Mouse (Mus musculus): Measurements from ENCODE around the gene Gsap. TPM values are rescaled to one million over a fixed set of nuclear protein-coding genes. Genes with fewer than 3 reads are reported as not detected.

The Gsap gene
- polyA plus RNA-seq, 1 experiment: 4.5 TPM

- Histone ChIP-seq H3K36me3 (ENCODE audit: control insufficient read depth, insufficient read depth) (peaks cover 20% of the 10 kb centered on the region), H3K79me2 (ENCODE audit: control insufficient read depth, insufficient read depth) (no peaks in the 10 kb centered on the region), H3K27me3 (ENCODE audit: control insufficient read depth, insufficient read depth, insufficient read length) (no peaks in the 10 kb centered on the region), H3K79me3 (ENCODE audit: low read depth) (no peaks in the 10 kb centered on the region), H3ac (ENCODE audit: control insufficient read depth, insufficient read length, low read depth) (no peak overlapping the region), H3K4me3 (ENCODE audit: insufficient read depth, poor library complexity, severe bottlenecking) (no peak overlapping the region)
- TF ChIP-seq MAX (IDR thresholded peaks at IDR 0.05) (no peak), FOSL1 (IDR thresholded peaks at IDR 0.05; ENCODE audit: insufficient read depth, low read length, poor library complexity, severe bottlenecking) (no peak), MYOD1 (IDR thresholded peaks at IDR 0.05; ENCODE audit: control insufficient read depth, insufficient read length, low read depth) (no peak)
Measured at GRCm38 (mm10) chr5:21206014-21206413, 20.0 kb downstream of the Gsap start.

GRCm38 (mm10) chr5:21211406-21211805, 25.4 kb downstream of the Gsap start:
- H3K79me2 ChIP-seq (ENCODE audit: control insufficient read depth, insufficient read depth): no peaks in the 10 kb centered on the region
- no peak overlapping the region for H3ac ChIP-seq (ENCODE audit: control insufficient read depth, insufficient read length, low read depth)
- no peak overlapping the region for H3K4me3 ChIP-seq (ENCODE audit: insufficient read depth, poor library complexity, severe bottlenecking)
- H3K79me3 ChIP-seq (ENCODE audit: low read depth): no peaks in the 10 kb centered on the region
- no peaks in the 10 kb centered on the region for H3K27me3 ChIP-seq (ENCODE audit: control insufficient read depth, insufficient read depth, insufficient read length)
- peaks cover 18% of the 10 kb centered on the region for H3K36me3 ChIP-seq (ENCODE audit: control insufficient read depth, insufficient read depth)
- TF ChIP-seq FOSL1 (IDR thresholded peaks at IDR 0.05; ENCODE audit: insufficient read depth, low read length, poor library complexity, severe bottlenecking) (no peak), USF1 (IDR thresholded peaks at IDR 0.05; ENCODE audit: low read depth) (no peak)

GRCm38 (mm10) chr5:21212933-21213332, 26.9 kb downstream of the Gsap start:
- Histone ChIP-seq H3K36me3 (ENCODE audit: control insufficient read depth, insufficient read depth) (peaks cover 14% of the 10 kb centered on the region), H3K79me2 (ENCODE audit: control insufficient read depth, insufficient read depth) (no peaks in the 10 kb centered on the region), H3ac (ENCODE audit: control insufficient read depth, insufficient read length, low read depth) (no peak overlapping the region), H3K4me3 (ENCODE audit: insufficient read depth, poor library complexity, severe bottlenecking) (no peak overlapping the region), H3K79me3 (ENCODE audit: low read depth) (no peaks in the 10 kb centered on the region), H3K27me3 (ENCODE audit: control insufficient read depth, insufficient read depth, insufficient read length) (no peaks in the 10 kb centered on the region)
- TF ChIP-seq MYOG (IDR thresholded peaks at IDR 0.05; ENCODE audit: control insufficient read depth, extremely low read depth, insufficient read length) (no peak), FOSL1 (IDR thresholded peaks at IDR 0.05; ENCODE audit: insufficient read depth, low read length, poor library complexity, severe bottlenecking) (no peak), MYOD1 (IDR thresholded peaks at IDR 0.05; ENCODE audit: control insufficient read depth, insufficient read length, low read depth) (no peak), USF1 (IDR thresholded peaks at IDR 0.05; ENCODE audit: low read depth) (no peak), CTCF (IDR thresholded peaks at IDR 0.05; ENCODE audit: control insufficient read depth, insufficient read depth, insufficient read length) (no peak), MAX (IDR thresholded peaks at IDR 0.05) (no peak), CEBPB (IDR thresholded peaks at IDR 0.05; ENCODE audit: low read depth) (no peak)

GRCm38 (mm10) chr5:21213801-21214200, 27.7 kb downstream of the Gsap start:
- Histone ChIP-seq H3K36me3 (ENCODE audit: control insufficient read depth, insufficient read depth) (peaks cover 10% of the 10 kb centered on the region), H3K79me3 (ENCODE audit: low read depth) (no peaks in the 10 kb centered on the region), H3K4me3 (ENCODE audit: insufficient read depth, poor library complexity, severe bottlenecking) (no peak overlapping the region)

GRCm38 (mm10) chr5:21217453-21218294, 31.6 kb downstream of the Gsap start:
- Histone ChIP-seq H3K27me3 (ENCODE audit: control insufficient read depth, insufficient read depth, insufficient read length) (no peaks in the 10 kb centered on the region), H3ac (ENCODE audit: control insufficient read depth, insufficient read length, low read depth) (no peak overlapping the region), H3K79me2 (ENCODE audit: control insufficient read depth, insufficient read depth) (no peaks in the 10 kb centered on the region), H3K4me3 (ENCODE audit: insufficient read depth, poor library complexity, severe bottlenecking) (no peak overlapping the region), H3K79me3 (ENCODE audit: low read depth) (no peaks in the 10 kb centered on the region), H3K36me3 (ENCODE audit: control insufficient read depth, insufficient read depth) (peaks cover 8% of the 10 kb centered on the region)
- no peak for TF ChIP-seq FOSL1 (IDR thresholded peaks at IDR 0.05; ENCODE audit: insufficient read depth, low read length, poor library complexity, severe bottlenecking)
- TF ChIP-seq CTCF (IDR thresholded peaks at IDR 0.05; ENCODE audit: control insufficient read depth, insufficient read depth, insufficient read length): no peak
- no peak for TF ChIP-seq MAX (IDR thresholded peaks at IDR 0.05)
- TF ChIP-seq MYOD1 (IDR thresholded peaks at IDR 0.05; ENCODE audit: control insufficient read depth, insufficient read length, low read depth): no peak
- no peak for TF ChIP-seq CEBPB (IDR thresholded peaks at IDR 0.05; ENCODE audit: low read depth)
- TF ChIP-seq MYOG (IDR thresholded peaks at IDR 0.05; ENCODE audit: control insufficient read depth, extremely low read depth, insufficient read length): no peak
- TF ChIP-seq USF1 (IDR thresholded peaks at IDR 0.05; ENCODE audit: low read depth): no peak

More at GRCm38 (mm10) chr5:21213801-21214200, 27.7 kb downstream of the Gsap start:
- Histone ChIP-seq H3K27me3 (ENCODE audit: control insufficient read depth, insufficient read depth, insufficient read length) (no peaks in the 10 kb centered on the region), H3K79me2 (ENCODE audit: control insufficient read depth, insufficient read depth) (no peaks in the 10 kb centered on the region), H3ac (ENCODE audit: control insufficient read depth, insufficient read length, low read depth) (no peak overlapping the region)
- no peak for TF ChIP-seq CEBPB (IDR thresholded peaks at IDR 0.05; ENCODE audit: low read depth)
- TF ChIP-seq FOSL1 (IDR thresholded peaks at IDR 0.05; ENCODE audit: insufficient read depth, low read length, poor library complexity, severe bottlenecking): no peak
- no peak for TF ChIP-seq USF1 (IDR thresholded peaks at IDR 0.05; ENCODE audit: low read depth)
- TF ChIP-seq MYOD1 (IDR thresholded peaks at IDR 0.05; ENCODE audit: control insufficient read depth, insufficient read length, low read depth): no peak
- TF ChIP-seq MAX (IDR thresholded peaks at IDR 0.05): no peak
- TF ChIP-seq CTCF (IDR thresholded peaks at IDR 0.05; ENCODE audit: control insufficient read depth, insufficient read depth, insufficient read length): no peak
- TF ChIP-seq MYOG (IDR thresholded peaks at IDR 0.05; ENCODE audit: control insufficient read depth, extremely low read depth, insufficient read length): no peak

- Histone ChIP-seq H3K4me3 (ENCODE audit: insufficient read depth, poor library complexity, severe bottlenecking) (no peak overlapping the region), H3ac (ENCODE audit: control insufficient read depth, insufficient read length, low read depth) (no peak overlapping the region), H3K79me2 (ENCODE audit: control insufficient read depth, insufficient read depth) (no peaks in the 10 kb centered on the region), H3K36me3 (ENCODE audit: control insufficient read depth, insufficient read depth) (peaks cover 9% of the 10 kb centered on the region), H3K79me3 (ENCODE audit: low read depth) (no peaks in the 10 kb centered on the region), H3K27me3 (ENCODE audit: control insufficient read depth, insufficient read depth, insufficient read length) (no peaks in the 10 kb centered on the region)
- TF ChIP-seq MAX (IDR thresholded peaks at IDR 0.05): no peak
- TF ChIP-seq CEBPB (IDR thresholded peaks at IDR 0.05; ENCODE audit: low read depth): no peak
- TF ChIP-seq CTCF (IDR thresholded peaks at IDR 0.05; ENCODE audit: control insufficient read depth, insufficient read depth, insufficient read length): no peak
- no peak for TF ChIP-seq FOSL1 (IDR thresholded peaks at IDR 0.05; ENCODE audit: insufficient read depth, low read length, poor library complexity, severe bottlenecking)
- no peak for TF ChIP-seq MYOD1 (IDR thresholded peaks at IDR 0.05; ENCODE audit: control insufficient read depth, insufficient read length, low read depth)
- TF ChIP-seq USF1 (IDR thresholded peaks at IDR 0.05; ENCODE audit: low read depth): no peak
- no peak for TF ChIP-seq MYOG (IDR thresholded peaks at IDR 0.05; ENCODE audit: control insufficient read depth, extremely low read depth, insufficient read length)
Measured at GRCm38 (mm10) chr5:21232876-21233275, 46.8 kb downstream of the Gsap start.

All from C2C12 (cell line).